Comparison of ENCODE assay signal across 8 mouse cellular contexts in genomic region chr5:3927801-3928689, GRCm38 (mm10). TPM values are rescaled to one million over a fixed set of nuclear protein-coding genes. Genes with fewer than 3 reads are reported as not detected.
A peak's percentile ranks its signal among the peaks of the same experiment; 100 is the strongest.
DNase-seq lines count a peak whose midpoint lies in the region; ATAC-seq lines count a peak whose summit lies in the region.

Gene Akap9 (plus strand): TSS chr5:3928054.

- peak; percentile 80 for ATAC-seq in common myeloid progenitor, adult 5-6 weeks (replicated peaks; ENCODE audit: low read depth, poor library complexity, severe bottlenecking)
- ATAC-seq in megakaryocyte progenitor cell, adult 5-6 weeks (replicated peaks; ENCODE audit: poor library complexity): peak; percentile 66

- intact Hi-C loops in left cerebral cortex, postnatal 10 days (cut with DNase I): no loop called here

- peak; percentile 50 for DNase-seq in adipocyte (ENCODE audit: low spot score)
- peak; percentile 37 to 57 for DNase-seq in gastrocnemius, adult 8-10 months (ENCODE audit: low spot score in 2 of 2)
- peak; percentile 70 for DNase-seq in induced T-regulatory cell, adult 2 months (ENCODE audit: low read depth)
- DNase-seq in left cerebral cortex, postnatal 10 days (ENCODE audit: extremely low spot score in 1 of 2, low spot score in 2 of 2): peak; percentile 42 to 80
- DNase-seq in right cerebral cortex, postnatal 14 days: peak; percentile 61
- peak; percentile 83 for DNase-seq in yolk sac, embryonic 10.5 days (ENCODE audit: low spot score)

RNA-seq across cellular contexts. Expression of gene Akap9, which starts in this region (rescaled TPM):
- 75.4 and 103 TPM in 2 replicates for total RNA-seq in common myeloid progenitor, adult 5-6 weeks (2017)
- total RNA-seq in gastrocnemius, adult 8-10 months (2022): 10 to 100 TPM; 47.7 to 55.0 (median 49.3) TPM
- total RNA-seq in left cerebral cortex, postnatal 10 days (2021): 100 to 1,000 TPM; 107 to 117 TPM
- total RNA-seq in megakaryocyte progenitor cell, adult 5-6 weeks (2015): 46.3 and 53.6 TPM in 2 replicates
- total RNA-seq in megakaryocyte progenitor cell, adult 5-6 weeks (2017): 41.9 and 64.1 TPM in 2 replicates

Comparison
In these comparisons a context has a peak if more than half of its experiments do, and no peak if none do; other contexts are left out.
1. Peak in every context shown above with its lines: DNase-seq and ATAC-seq.